Mouse (Mus musculus): ENCODE data around the gene F2r. TPM values are rescaled to one million over a fixed set of nuclear protein-coding genes. Genes with fewer than 3 reads are reported as not detected.

F2r gene
- polyA plus RNA-seq, 1 experiment: 8.7 TPM

GRCm38 (mm10) chr13:95639336-95640116 lies 21.2 kb upstream of the F2r start:
- TF ChIP-seq POLR2A (IDR thresholded peaks at IDR 0.05; ENCODE audit: borderline replicate concordance, control insufficient read depth, low read depth, low read length) (no peak), CTCF (IDR thresholded peaks at IDR 0.05; ENCODE audit: control insufficient read depth, insufficient read depth, low read length) (no peak)
- WGBS: 72% methylated on average over 15 of the region's 15 CpGs
- Histone ChIP-seq H3K27ac (ENCODE audit: control insufficient read depth, insufficient read depth, low read depth, low read length, poor library complexity) (no peak overlapping the region), H3K4me1 (ENCODE audit: control insufficient read depth, insufficient read depth, low read length) (no peaks in the 10 kb centered on the region; the same call in 1 of the 2 replicates), H3K4me3 (replicated peaks; ENCODE audit: control insufficient read depth, low read depth, low read length) (no peak overlapping the region)

- WGBS: 30% methylated on average over 5 of the region's 5 CpGs
- no peak overlapping the region for H3K4me3 ChIP-seq (replicated peaks; ENCODE audit: control insufficient read depth, low read depth, low read length)
- H3K27ac ChIP-seq (ENCODE audit: control insufficient read depth, insufficient read depth, low read depth, low read length, poor library complexity): no peak overlapping the region
- H3K4me1 ChIP-seq (ENCODE audit: control insufficient read depth, insufficient read depth, low read length): no peaks in the 10 kb centered on the region; the same call in 1 of the 2 replicates
- TF ChIP-seq POLR2A (IDR thresholded peaks at IDR 0.05; ENCODE audit: borderline replicate concordance, control insufficient read depth, low read depth, low read length): no peak
- no peak for TF ChIP-seq CTCF (IDR thresholded peaks at IDR 0.05; ENCODE audit: control insufficient read depth, insufficient read depth, low read length)
Measured at GRCm38 (mm10) chr13:95638894-95639293, 20.6 kb upstream of the F2r start.

GRCm38 (mm10) chr13:95637737-95638136 lies 19.4 kb upstream of the F2r start:
- WGBS: 86% methylated on average over 10 of the region's 10 CpGs
- TF ChIP-seq POLR2A (IDR thresholded peaks at IDR 0.05; ENCODE audit: borderline replicate concordance, control insufficient read depth, low read depth, low read length) (no peak), CTCF (IDR thresholded peaks at IDR 0.05; ENCODE audit: control insufficient read depth, insufficient read depth, low read length) (no peak)
- no peak overlapping the region for H3K27ac ChIP-seq (ENCODE audit: control insufficient read depth, insufficient read depth, low read depth, low read length, poor library complexity)
- H3K4me3 ChIP-seq (replicated peaks; ENCODE audit: control insufficient read depth, low read depth, low read length): no peak overlapping the region
- no peaks in the 10 kb centered on the region; the same call in 1 of the 2 replicates for H3K4me1 ChIP-seq (ENCODE audit: control insufficient read depth, insufficient read depth, low read length)

GRCm38 (mm10) chr13:95635301-95635700 lies 17.0 kb upstream of the F2r start:
- Histone ChIP-seq H3K4me3 (replicated peaks; ENCODE audit: control insufficient read depth, low read depth, low read length) (no peak overlapping the region), H3K27ac (ENCODE audit: control insufficient read depth, insufficient read depth, low read depth, low read length, poor library complexity) (no peak overlapping the region), H3K4me1 (ENCODE audit: control insufficient read depth, insufficient read depth, low read length) (no peaks in the 10 kb centered on the region; the same call in 1 of the 2 replicates)
- TF ChIP-seq POLR2A (IDR thresholded peaks at IDR 0.05; ENCODE audit: borderline replicate concordance, control insufficient read depth, low read depth, low read length): no peak
- no peak for TF ChIP-seq CTCF (IDR thresholded peaks at IDR 0.05; ENCODE audit: control insufficient read depth, insufficient read depth, low read length)
- 90% methylated on average over 12 of the region's 12 CpGs for WGBS

- 16% methylated on average over 2 of the region's 2 CpGs for WGBS
- no peak overlapping the region for H3K4me3 ChIP-seq (replicated peaks; ENCODE audit: control insufficient read depth, low read depth, low read length)
- no peak overlapping the region for H3K27ac ChIP-seq (ENCODE audit: control insufficient read depth, insufficient read depth, low read depth, low read length, poor library complexity)
- no peaks in the 10 kb centered on the region; the same call in 1 of the 2 replicates for H3K4me1 ChIP-seq (ENCODE audit: control insufficient read depth, insufficient read depth, low read length)
- no peak for TF ChIP-seq POLR2A (IDR thresholded peaks at IDR 0.05; ENCODE audit: borderline replicate concordance, control insufficient read depth, low read depth, low read length)
- no peak for TF ChIP-seq CTCF (IDR thresholded peaks at IDR 0.05; ENCODE audit: control insufficient read depth, insufficient read depth, low read length)
Measured at GRCm38 (mm10) chr13:95634451-95634850, 16.2 kb upstream of the F2r start.

- 77% methylated on average over 2 of the region's 2 CpGs for WGBS
- Histone ChIP-seq H3K27ac (ENCODE audit: control insufficient read depth, insufficient read depth, low read depth, low read length, poor library complexity) (no peak overlapping the region), H3K4me1 (ENCODE audit: control insufficient read depth, insufficient read depth, low read length) (no peaks in the 10 kb centered on the region), H3K4me3 (replicated peaks; ENCODE audit: control insufficient read depth, low read depth, low read length) (no peak overlapping the region)
- TF ChIP-seq POLR2A (IDR thresholded peaks at IDR 0.05; ENCODE audit: borderline replicate concordance, control insufficient read depth, low read depth, low read length) (no peak), CTCF (IDR thresholded peaks at IDR 0.05; ENCODE audit: control insufficient read depth, insufficient read depth, low read length) (no peak)
Measured at GRCm38 (mm10) chr13:95633384-95633783, 15.1 kb upstream of the F2r start.

GRCm38 (mm10) chr13:95632144-95632543 lies 13.9 kb upstream of the F2r start:
- 77% methylated on average over 6 of the region's 6 CpGs for WGBS
- Histone ChIP-seq H3K27ac (ENCODE audit: control insufficient read depth, insufficient read depth, low read depth, low read length, poor library complexity) (no peak overlapping the region), H3K4me1 (ENCODE audit: control insufficient read depth, insufficient read depth, low read length) (no peaks in the 10 kb centered on the region), H3K4me3 (replicated peaks; ENCODE audit: control insufficient read depth, low read depth, low read length) (no peak overlapping the region)
- no peak for TF ChIP-seq POLR2A (IDR thresholded peaks at IDR 0.05; ENCODE audit: borderline replicate concordance, control insufficient read depth, low read depth, low read length)
- no peak for TF ChIP-seq CTCF (IDR thresholded peaks at IDR 0.05; ENCODE audit: control insufficient read depth, insufficient read depth, low read length)

GRCm38 (mm10) chr13:95630747-95631146 lies 12.5 kb upstream of the F2r start:
- TF ChIP-seq POLR2A (IDR thresholded peaks at IDR 0.05; ENCODE audit: borderline replicate concordance, control insufficient read depth, low read depth, low read length): no peak
- no peak for TF ChIP-seq CTCF (IDR thresholded peaks at IDR 0.05; ENCODE audit: control insufficient read depth, insufficient read depth, low read length)
- no peak overlapping the region for H3K4me3 ChIP-seq (replicated peaks; ENCODE audit: control insufficient read depth, low read depth, low read length)
- H3K27ac ChIP-seq (ENCODE audit: control insufficient read depth, insufficient read depth, low read depth, low read length, poor library complexity): no peak overlapping the region
- no peaks in the 10 kb centered on the region for H3K4me1 ChIP-seq (ENCODE audit: control insufficient read depth, insufficient read depth, low read length)
- WGBS: 41% methylated on average over 2 of the region's 2 CpGs
